Mouse (Mus musculus) adrenal gland (tissue): Measurements from ENCODE around the gene Atxn7l3.

Experiments used
- intact Hi-C: fragments of 180-260 bp; cut with DNase I; formaldehyde crosslinking; loops from one replicate; pipeline ENCODE4 v1.15.1; 2025

Gene Atxn7l3

GRCm38 (mm10) chr11:102319410-102319792, 23.0 kb upstream of the Atxn7l3 start, which contains the start of gene Ubtf:
Gene Ubtf (minus strand): TSS chr11:102319742.
- intact Hi-C loops: no loop called here

GRCm38 (mm10) chr11:102318576-102319409, 22.4 kb upstream of the Atxn7l3 start:
- intact Hi-C loops: no loop called here

DNA sequence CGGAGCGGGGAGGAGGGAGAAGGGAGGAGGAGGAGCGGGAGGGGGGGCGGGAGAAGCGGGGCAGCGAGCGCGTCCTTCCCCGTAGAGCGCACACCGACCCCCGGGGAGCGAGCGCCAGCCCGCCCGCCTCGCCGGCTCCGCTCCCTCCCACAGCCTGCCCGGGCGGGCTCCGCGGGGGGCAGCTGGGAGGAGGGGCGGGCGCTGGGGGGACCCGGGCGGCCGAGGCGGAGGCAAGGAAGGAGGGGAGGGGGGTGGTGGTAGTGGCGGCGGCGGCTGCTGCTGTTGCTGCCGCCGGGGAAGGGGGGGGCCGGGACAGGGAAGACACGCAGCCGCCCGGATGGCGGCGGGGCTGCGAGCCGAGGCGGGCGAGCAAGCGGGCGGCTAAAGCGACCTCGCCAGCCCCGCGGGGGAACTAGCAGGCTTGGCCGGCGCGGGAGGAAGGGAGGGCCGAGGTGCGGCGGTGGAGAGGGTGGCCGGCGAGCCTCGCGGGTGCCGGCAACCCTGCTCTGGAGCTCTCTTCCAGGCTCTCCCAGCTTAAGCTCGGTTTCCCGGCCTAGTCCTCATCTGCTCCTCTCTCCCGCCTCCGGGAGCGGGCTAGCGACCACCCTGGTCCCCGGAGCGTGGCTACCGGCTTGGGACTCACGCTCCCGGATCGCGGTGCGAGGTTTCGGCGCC, 21.6 kb upstream of the Atxn7l3 start:
- intact Hi-C loops: no loop called here

DNA sequence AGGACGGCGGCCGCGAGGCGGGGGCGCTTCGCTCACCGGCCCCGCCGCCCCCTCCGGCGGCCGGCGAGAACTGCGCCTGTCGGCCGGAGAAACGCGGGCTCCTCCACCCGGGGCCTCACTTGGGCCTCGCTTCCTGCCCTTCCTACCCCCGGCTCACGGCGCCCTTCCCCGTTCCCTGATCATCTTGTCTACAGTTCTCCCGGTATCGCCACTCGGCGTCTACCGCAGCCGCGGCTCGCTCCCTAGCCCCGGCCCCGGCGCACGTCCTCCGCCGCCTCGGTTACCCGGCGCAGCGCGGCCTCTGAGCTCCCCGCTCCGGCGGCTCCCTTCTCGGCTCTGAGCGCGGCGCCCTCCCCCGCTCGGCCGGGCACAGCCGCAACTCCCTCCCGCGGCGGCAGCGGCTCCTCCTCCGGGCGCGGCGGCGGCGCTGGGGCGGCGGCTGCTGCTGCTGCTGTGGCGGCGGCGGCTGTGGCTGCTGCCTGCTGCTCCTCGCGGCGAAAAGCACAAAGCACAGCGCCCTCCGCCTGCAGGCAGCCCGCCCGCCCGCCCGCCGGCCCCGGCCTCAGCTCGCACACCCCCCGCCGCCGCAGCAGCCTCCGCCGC, 21.0 kb upstream of the Atxn7l3 start:
- intact Hi-C loops: no loop called here

DNA sequence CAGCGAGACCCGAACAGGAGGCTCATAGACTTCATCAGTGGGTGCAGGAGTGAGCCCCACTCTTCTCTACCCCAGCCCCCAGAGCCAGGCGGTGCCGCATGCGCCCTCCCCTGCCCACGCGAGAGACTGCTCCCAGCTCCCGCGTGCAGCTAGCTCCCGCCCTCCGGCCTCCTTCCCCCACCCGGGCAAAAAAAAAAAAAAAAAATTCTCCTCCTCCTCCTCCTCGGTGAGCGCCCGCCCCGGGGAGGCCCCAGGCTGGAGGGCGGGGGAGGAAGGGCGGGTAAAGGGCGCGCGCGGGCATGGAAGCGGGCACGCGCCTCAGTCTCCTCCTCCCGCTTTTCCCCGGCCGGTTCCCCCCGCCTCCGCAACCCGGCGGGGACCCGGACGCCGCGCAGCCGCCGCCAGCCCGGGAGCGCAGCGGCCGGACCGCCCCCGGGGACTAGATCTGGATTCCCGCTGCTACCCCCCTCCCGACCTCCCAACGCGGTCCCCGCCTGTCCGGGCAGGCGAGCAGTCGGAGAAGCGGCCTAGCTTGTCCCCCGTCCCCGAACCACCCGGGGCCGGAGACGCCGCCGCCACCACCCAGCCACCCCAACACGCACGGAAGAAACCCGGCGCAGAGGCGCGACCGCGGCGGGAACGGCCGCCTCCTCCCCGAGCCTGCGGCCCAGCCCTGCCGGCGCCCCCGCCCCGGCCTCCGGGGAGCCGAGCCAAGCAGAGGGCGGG, 20.3 kb upstream of the Atxn7l3 start:
- intact Hi-C loops: no loop called here

DNA sequence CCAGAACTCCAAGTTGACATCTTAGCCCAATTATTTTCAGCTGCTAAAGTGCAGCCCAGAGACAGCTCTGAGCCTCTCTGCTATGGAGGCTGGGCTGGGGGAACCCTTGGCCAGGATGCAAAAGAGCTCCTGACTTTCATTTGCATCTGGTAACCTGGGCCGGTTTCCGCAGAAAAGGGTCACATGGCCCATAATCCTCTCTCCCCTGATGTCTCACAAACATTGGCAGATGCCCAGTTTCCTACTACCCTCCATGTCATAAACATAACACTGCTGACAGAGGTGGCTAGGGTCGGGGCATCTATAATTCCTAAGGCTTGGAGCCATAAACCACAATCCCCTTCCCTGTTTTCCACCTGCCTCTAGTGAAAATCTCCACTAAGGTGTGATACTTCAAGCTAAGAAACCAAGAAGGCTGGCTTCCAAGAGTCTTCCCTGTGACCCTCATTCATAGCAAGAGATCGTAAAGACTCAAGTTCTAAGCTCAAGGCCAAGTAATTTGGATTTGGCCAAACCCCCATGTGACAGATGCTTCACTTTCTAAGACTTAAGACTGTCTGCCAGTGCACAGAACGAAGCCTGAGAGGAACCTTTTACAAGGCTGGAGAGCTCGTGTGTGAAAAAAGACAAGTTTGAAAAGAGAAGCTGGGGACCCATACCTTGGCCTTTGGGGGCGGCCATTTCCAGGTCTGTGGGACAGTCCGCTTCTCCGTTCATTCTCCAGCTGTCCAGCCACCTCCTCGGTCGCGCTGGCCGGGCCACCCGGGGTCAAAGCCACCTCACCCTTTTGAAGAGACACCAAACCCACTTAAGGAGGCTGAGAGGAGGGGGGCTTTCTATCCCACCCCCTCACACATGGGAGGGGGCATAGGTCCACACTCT, 19.5 kb upstream of the Atxn7l3 start:
- intact Hi-C loops: no loop called here

DNA sequence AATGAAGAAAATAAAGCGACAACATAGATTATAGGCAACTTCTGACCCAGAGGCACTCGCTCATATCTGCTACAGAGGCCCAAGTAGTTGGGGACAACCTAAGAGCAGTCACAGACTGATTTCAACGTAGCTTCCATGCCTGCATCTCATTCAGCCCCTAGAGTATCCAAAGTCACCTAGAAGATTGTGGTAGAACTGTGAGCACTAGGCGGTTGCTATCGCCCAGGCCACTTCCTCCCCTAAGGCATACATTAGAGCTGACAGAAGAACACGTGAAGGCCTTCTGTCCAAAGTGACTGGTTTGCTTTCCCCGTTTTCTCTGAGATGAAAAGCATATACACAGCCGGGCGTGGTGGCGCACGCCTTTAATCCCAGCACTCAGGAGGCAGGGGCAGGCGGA, 17.9 kb upstream of the Atxn7l3 start:
- intact Hi-C loops: no loop called here

DNA sequence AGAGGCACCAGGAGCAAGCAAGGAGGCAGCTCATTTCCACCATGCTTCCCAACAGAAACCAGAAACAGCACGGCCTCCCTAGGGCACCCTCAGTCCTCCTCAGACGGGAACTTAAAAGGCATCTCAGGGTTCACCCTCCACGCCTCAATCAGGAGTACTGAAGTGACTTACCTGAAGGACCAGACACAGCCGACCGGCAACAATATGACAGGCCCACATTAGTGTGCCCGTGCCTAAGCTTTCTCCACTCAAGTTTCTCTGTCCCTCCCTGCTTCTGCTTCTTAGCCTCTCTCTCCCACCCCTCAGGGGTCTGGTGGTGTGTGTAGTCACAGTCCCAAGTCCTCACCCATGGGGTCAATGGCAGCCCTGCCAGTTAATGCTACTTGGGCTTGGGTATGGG, 16.2 kb upstream of the Atxn7l3 start:
- intact Hi-C loops: no loop called here

GRCm38 (mm10) chr11:102311966-102312365, 15.5 kb upstream of the Atxn7l3 start:
- intact Hi-C loops: no loop called here

- intact Hi-C loops: no loop called here
These were observed 14.6 kb upstream of the Atxn7l3 start for GRCm38 (mm10) chr11:102310768-102311695.

DNA sequence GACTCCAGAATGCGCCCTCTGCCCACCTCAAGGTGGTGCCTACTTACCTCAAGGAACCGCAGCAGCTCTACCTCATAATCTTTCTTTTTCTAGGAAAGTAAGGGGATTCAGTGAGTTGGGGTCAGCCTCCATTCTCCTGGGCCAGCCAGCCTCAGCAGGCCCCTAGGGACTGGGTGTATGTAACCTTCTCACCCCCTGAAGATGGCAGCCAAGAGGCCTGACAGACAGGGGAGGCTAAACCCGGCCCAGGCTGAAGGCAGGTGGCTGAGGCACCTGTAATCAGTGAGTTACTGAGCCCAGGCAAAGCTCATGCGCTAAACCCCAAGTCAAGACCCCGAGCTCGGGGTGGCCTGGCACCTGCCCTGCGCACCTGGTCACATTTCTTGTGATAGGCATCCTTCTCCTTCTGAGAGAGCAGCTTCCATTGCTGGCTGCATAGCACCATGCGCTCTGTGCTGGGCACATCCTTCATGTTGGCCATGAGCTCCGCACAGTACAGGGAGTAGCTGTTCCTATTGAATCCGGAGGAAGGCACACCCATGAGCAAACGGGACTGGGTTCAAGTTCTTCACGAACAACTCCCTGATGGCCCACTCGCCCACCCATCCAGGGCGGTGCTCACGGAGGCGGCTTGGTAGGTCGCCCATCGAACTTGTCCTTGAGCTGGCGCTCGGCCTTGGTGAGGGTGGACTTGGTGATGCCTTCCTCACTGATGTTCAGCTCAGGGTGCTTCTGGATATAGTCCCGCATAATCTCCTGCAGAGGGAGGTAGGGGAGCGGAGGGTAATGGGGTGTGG, 13.6 kb upstream of the Atxn7l3 start:
- intact Hi-C loops: loop anchor here (2.0 kb wide), 2 partner anchors 101 to 125 kb away; no protein-coding TSS in a partner anchor

DNA sequence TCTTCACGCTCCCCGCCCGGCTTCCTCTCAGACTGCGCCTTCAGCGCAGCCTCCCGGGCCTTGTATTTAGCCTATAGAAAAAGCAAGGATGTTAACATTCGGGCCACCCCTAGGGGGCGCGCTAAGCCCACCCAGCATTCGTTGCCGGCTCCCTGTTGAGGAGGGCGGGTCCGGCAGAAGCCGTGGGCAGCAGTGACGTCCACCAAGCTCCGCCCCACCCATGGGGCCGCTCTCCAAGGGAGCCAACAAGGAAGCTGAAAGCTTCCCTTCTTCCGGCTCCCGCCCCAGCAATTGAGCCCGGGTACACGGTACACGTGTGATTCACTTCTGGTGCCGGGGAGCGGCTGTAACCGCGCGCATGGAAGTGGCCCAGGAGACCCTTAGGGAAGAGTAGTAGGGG, 12.5 kb upstream of the Atxn7l3 start:
- intact Hi-C loops: loop anchor here (2.0 kb wide), 2 partner anchors 102 to 126 kb away; no protein-coding TSS in a partner anchor

GRCm38 (mm10) chr11:102308104-102308503, 11.7 kb upstream of the Atxn7l3 start:
- intact Hi-C loops: loop anchor here (2.0 kb wide), 2 partner anchors 103 to 127 kb away; no protein-coding TSS in a partner anchor

GRCm38 (mm10) chr11:102305359-102305758, 8.9 kb upstream of the Atxn7l3 start:
- intact Hi-C loops: no loop called here

DNA sequence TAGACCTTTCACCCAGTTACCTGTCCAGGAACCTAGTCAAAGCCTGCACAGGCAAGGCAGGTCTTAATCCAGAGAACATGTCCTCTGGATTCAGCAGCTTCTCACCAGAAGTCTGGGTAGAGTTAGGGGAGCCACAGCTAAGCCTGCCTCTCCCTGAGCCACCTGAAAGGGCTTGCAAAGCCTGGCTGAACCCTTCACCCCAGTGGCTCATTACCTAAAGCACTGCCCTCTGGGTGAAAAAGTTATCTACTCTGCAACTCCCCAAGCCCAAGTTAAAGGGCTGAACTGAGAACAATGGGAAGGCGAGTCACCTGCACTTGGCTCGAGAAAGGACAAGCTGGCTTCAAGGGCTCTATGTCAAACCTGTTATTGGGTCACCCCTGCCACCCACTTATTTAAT, 7.7 kb upstream of the Atxn7l3 start:
- intact Hi-C loops: no loop called here

DNA sequence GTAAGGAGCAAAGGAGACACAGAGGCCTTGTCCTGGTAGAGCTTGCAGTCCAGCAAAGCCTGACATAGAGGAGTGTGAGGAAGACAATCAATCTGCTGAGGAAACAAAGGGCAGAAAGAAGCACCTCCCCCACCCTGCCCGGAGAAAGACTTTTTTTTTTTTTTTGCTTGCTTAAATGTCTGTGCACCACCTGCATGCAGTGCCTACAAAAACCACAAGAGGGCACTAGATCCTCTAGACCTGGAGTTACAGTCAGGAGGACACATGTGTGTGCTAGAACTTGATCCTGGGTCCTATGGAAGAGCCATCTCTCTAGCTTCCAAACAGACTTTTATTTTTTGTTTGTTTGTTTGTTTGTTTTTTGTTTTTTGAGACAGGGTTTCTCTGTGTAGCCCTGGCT, 3.4 kb upstream of the Atxn7l3 start:
- intact Hi-C loops: no loop called here

DNA sequence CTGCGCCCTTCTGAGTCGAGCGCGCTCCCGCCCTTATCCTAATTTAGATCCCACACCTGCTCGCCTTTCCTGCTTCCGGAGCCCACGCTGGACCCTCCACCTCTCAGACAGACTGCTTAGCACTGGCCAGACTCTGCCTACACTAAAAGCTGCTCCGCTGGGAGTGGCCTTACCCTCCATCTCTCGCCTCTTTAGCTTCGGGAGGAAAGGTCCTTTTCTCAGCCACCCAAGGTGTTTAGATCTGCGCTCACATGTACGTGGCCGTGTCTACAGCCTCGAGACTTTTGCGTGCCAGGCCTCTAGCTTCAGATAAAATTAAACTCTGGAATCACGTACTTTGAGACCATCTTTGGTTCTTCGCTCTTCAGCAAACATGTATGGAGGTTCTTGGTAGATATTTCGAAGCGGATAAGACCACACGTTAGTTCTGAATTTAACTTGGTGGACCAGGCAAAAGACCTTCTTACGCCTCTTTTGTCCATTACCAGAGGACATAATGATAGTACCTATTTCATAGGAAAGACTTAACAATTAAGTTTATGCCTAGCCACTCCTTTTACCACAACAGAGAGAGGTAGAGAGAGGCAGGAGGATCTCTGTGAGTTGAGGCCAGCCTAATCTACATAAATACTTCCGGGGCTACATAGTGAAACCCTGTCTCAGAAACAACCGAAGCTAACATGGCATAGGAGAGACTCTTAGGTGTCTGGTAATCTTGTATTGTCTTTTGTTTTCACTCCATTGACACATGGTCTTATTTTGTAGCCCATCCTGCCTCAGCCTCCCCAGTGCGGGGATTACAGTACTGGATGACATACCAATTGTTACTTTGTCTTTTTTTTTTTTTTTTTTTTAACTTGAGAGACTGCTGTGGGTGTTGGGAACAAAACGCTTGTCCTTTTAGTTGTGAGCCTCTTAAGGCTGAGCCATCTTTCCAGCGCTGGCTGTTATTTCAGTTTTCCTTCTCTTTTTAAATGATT, 1.4 kb upstream of the Atxn7l3 start:
- intact Hi-C loops: no loop called here
